Mouse (Mus musculus) liver, embryonic 13.5 days (tissue): Measurements from ENCODE around the gene Eml2. TPM values are rescaled to one million over a fixed set of nuclear protein-coding genes. Genes with fewer than 3 reads are reported as not detected.

Source experiments
- ATAC-seq: fragments of 200-750 bp; cut with Nextera tagmentation; 2 replicates; pipeline ENCODE4 v1.8.0; 2017; ENCODE audit warnings: low read depth, mild to moderate bottlenecking, moderate number of reproducible peaks, moderate library complexity
- DNase-seq: peaks from one replicate; pipeline ENCODE4 v3.0.0; 2022
- H3K27ac ChIP-seq: fragments of 300-500 bp; sonication (generic); 2 replicates; pipeline ENCODE4 v1.5.1; 2015; ENCODE audit warnings: moderate library complexity, mild to moderate bottlenecking, inconsistent platforms
- H3K27me3 ChIP-seq: fragments of 300-500 bp; sonication (generic); 2 replicates; pipeline ENCODE4 v1.6.1; 2015; ENCODE audit warnings: mild to moderate bottlenecking, inconsistent platforms
- H3K36me3 ChIP-seq: fragments of 300-500 bp; sonication (generic); 2 replicates; pipeline ENCODE4 v1.6.1; 2015; ENCODE audit warnings: mild to moderate bottlenecking, inconsistent platforms
- H3K4me1 ChIP-seq: fragments of 300-500 bp; sonication (generic); replicated peaks from 2 replicates; pipeline ENCODE4 v1.6.1; 2015; ENCODE audit warnings: inconsistent platforms
- H3K4me2 ChIP-seq: fragments of 300-500 bp; sonication (generic); 2 replicates; pipeline ENCODE4 v1.6.1; 2015; ENCODE audit warnings: inconsistent platforms, mild to moderate bottlenecking, moderate library complexity
- H3K4me3 ChIP-seq: fragments of 300-500 bp; sonication (generic); replicated peaks from 2 replicates; pipeline ENCODE4 v1.5.1; 2015; ENCODE audit warnings: mild to moderate bottlenecking, inconsistent platforms
- H3K9ac ChIP-seq: fragments of 300-500 bp; sonication (generic); 2 replicates; pipeline ENCODE4 v1.6.1; 2015; ENCODE audit warnings: mild to moderate bottlenecking, inconsistent platforms
- H3K9me3 ChIP-seq: fragments of 300-500 bp; sonication (generic); replicated peaks from 2 replicates; pipeline ENCODE4 v1.6.1; 2016; ENCODE audit warnings: inconsistent platforms
- WGBS: fragments of 180-500 bp; shearing (Covaris S2); methylation state at CpG from one replicate; pipeline ENCODE4 v1.1.7; 2015; ENCODE audit not compliant: insufficient replicate concordance; 5-methylcytosine and 5-hydroxymethylcytosine counted together
- polyA plus RNA-seq: library from polyadenylated mRNA; unstranded; fragments of >200 nt; fragmentation: Nextera tagmentation; extraction: Ambion mirVana; gene quantifications from 2 replicates; pipeline ENCODE4 v1.2.1, GENCODE M21; 2015

Gene Eml2
- polyA plus RNA-seq, 1 experiment from 2014 or later = 3.6 TPM

GRCm38 (mm10) chr7:19230041-19230580 is 53.9 kb downstream of the Eml2 start:
- Histone ChIP-seq H3K27ac (peak overlapping the region; percentile 94; the same call in 1 of the 2 replicates), H3K27me3 (no peaks in the 10 kb centered on the region), H3K9me3 (no peaks in the 10 kb centered on the region), H3K4me1 (peaks cover 64% of the 10 kb centered on the region), H3K36me3 (peaks cover 37% of the 10 kb centered on the region), H3K4me3 (peak overlapping the region; percentile 76), H3K4me2 (peak overlapping the region; percentile 83), H3K9ac (peak overlapping the region; percentile 90)
- 85% methylated on average over 2 of the region's 2 CpGs for WGBS
- DNase-seq (no peak), ATAC-seq (no peak)

- H3K4me1 ChIP-seq = peaks cover 64% of the 10 kb centered on the region
- H3K4me2 ChIP-seq = no peak overlapping the region
- 0 out of 2 replicates have a peak overlapping the region, but pooled peaks have one; percentile 18 for H3K9ac ChIP-seq
- no peaks in the 10 kb centered on the region for H3K27me3 ChIP-seq
- H3K9me3 ChIP-seq = no peaks in the 10 kb centered on the region
- 0 out of 2 replicates have a peak overlapping the region, but pooled peaks have one; percentile 7 for H3K27ac ChIP-seq
- WGBS = 92% methylated on average over 5 of the region's 5 CpGs
- DNase-seq (no peak), ATAC-seq (no peak)
- H3K4me3 ChIP-seq = no peak overlapping the region
- H3K36me3 ChIP-seq = peaks cover 29% of the 10 kb centered on the region
These were observed 54.7 kb downstream of the Eml2 start for GRCm38 (mm10) chr7:19230899-19231298.

GRCm38 (mm10) chr7:19231849-19232248 is 55.6 kb downstream of the Eml2 start:
- no peaks in the 10 kb centered on the region for H3K27me3 ChIP-seq
- H3K36me3 ChIP-seq = peaks cover 29% of the 10 kb centered on the region
- H3K4me2 ChIP-seq = no peak overlapping the region
- ATAC-seq (no peak), DNase-seq (no peak)
- 73% methylated on average over 3 of the region's 3 CpGs for WGBS
- no peaks in the 10 kb centered on the region for H3K9me3 ChIP-seq
- H3K9ac ChIP-seq = no peak overlapping the region
- H3K4me3 ChIP-seq = no peak overlapping the region
- peak overlapping the region; percentile 30; the same call in 1 of the 2 replicates for H3K27ac ChIP-seq
- H3K4me1 ChIP-seq = peaks cover 66% of the 10 kb centered on the region

- H3K9me3 ChIP-seq = no peaks in the 10 kb centered on the region
- 59% methylated on average over 5 of the region's 5 CpGs for WGBS
- H3K27me3 ChIP-seq = no peaks in the 10 kb centered on the region
- no peak overlapping the region for H3K4me3 ChIP-seq
- 0 out of 2 replicates have a peak overlapping the region, but pooled peaks have one; percentile 18 for H3K9ac ChIP-seq
- H3K27ac ChIP-seq = no peak overlapping the region
- no peak overlapping the region for H3K4me2 ChIP-seq
- peaks cover 29% of the 10 kb centered on the region for H3K36me3 ChIP-seq
- ATAC-seq (no peak), DNase-seq (no peak)
- H3K4me1 ChIP-seq = peaks cover 84% of the 10 kb centered on the region
These were observed 58.4 kb downstream of the Eml2 start for GRCm38 (mm10) chr7:19234652-19235051.

- peaks cover 84% of the 10 kb centered on the region for H3K4me1 ChIP-seq
- no peak overlapping the region for H3K4me3 ChIP-seq
- no peak overlapping the region for H3K4me2 ChIP-seq
- DNase-seq = no peak
- no peaks in the 10 kb centered on the region for H3K27me3 ChIP-seq
- H3K9ac ChIP-seq = 0 out of 2 replicates have a peak overlapping the region, but pooled peaks have one; percentile 18
- no peak overlapping the region for H3K27ac ChIP-seq
- peaks cover 29% of the 10 kb centered on the region for H3K36me3 ChIP-seq
- H3K9me3 ChIP-seq = no peaks in the 10 kb centered on the region
- WGBS = 68% methylated on average over 2 of the region's 2 CpGs
- ATAC-seq = no peak
These were observed 59.0 kb downstream of the Eml2 start for GRCm38 (mm10) chr7:19235092-19235671.

GRCm38 (mm10) chr7:19236411-19236810 is 60.2 kb downstream of the Eml2 start:
- ATAC-seq (no peak), DNase-seq (no peak)
- peaks cover 26% of the 10 kb centered on the region for H3K36me3 ChIP-seq
- H3K9ac ChIP-seq = peak overlapping the region; percentile 30; the same call in 1 of the 2 replicates
- H3K27ac ChIP-seq = peak overlapping the region; percentile 81; the same call in 1 of the 2 replicates
- no peak overlapping the region for H3K4me2 ChIP-seq
- no peaks in the 10 kb centered on the region for H3K9me3 ChIP-seq
- H3K4me3 ChIP-seq = no peak overlapping the region
- WGBS = 75% methylated on average over 2 of the region's 2 CpGs
- H3K27me3 ChIP-seq = no peaks in the 10 kb centered on the region
- peaks cover 84% of the 10 kb centered on the region for H3K4me1 ChIP-seq

GRCm38 (mm10) chr7:19238344-19238743 is 62.1 kb downstream of the Eml2 start:
- DNase-seq (no peak), ATAC-seq (no peak)
- Histone ChIP-seq H3K4me1 (peaks cover 87% of the 10 kb centered on the region), H3K4me2 (no peak overlapping the region), H3K9ac (0 out of 2 replicates have a peak overlapping the region, but pooled peaks have one; percentile 47), H3K27ac (peak overlapping the region; percentile 81), H3K9me3 (no peaks in the 10 kb centered on the region), H3K36me3 (peaks cover 19% of the 10 kb centered on the region), H3K4me3 (no peak overlapping the region), H3K27me3 (no peaks in the 10 kb centered on the region)
- 93% methylated on average over 4 of the region's 4 CpGs for WGBS

GRCm38 (mm10) chr7:19239423-19239822 is 63.2 kb downstream of the Eml2 start:
- ATAC-seq = peak; percentile 87

GRCm38 (mm10) chr7:19239986-19240385 is 63.8 kb downstream of the Eml2 start:
- peak overlapping the region; percentile 59 for H3K4me2 ChIP-seq
- H3K4me1 ChIP-seq = peaks cover 95% of the 10 kb centered on the region
- ATAC-seq (peak; percentile 92), DNase-seq (no peak)
- WGBS = 4% methylated on average over 4 of the region's 4 CpGs
- H3K27me3 ChIP-seq = no peaks in the 10 kb centered on the region
- H3K27ac ChIP-seq = peak overlapping the region; percentile 91
- no peaks in the 10 kb centered on the region for H3K9me3 ChIP-seq
- H3K36me3 ChIP-seq = peaks cover 11% of the 10 kb centered on the region
- peak overlapping the region; percentile 18 for H3K4me3 ChIP-seq
- peak overlapping the region; percentile 45 for H3K9ac ChIP-seq

More at GRCm38 (mm10) chr7:19239423-19239822, 63.2 kb downstream of the Eml2 start:
- H3K4me1 ChIP-seq = peaks cover 95% of the 10 kb centered on the region
- H3K9ac ChIP-seq = peak overlapping the region; percentile 47
- H3K36me3 ChIP-seq = peaks cover 11% of the 10 kb centered on the region
- H3K4me2 ChIP-seq = peak overlapping the region; percentile 59
- peak; percentile 72 for DNase-seq
- H3K27me3 ChIP-seq = no peaks in the 10 kb centered on the region
- 0% methylated on average over 1 of the region's 1 CpGs for WGBS
- H3K27ac ChIP-seq = peak overlapping the region; percentile 91
- H3K9me3 ChIP-seq = no peaks in the 10 kb centered on the region
- H3K4me3 ChIP-seq = peak overlapping the region; percentile 18

GRCm38 (mm10) chr7:19240905-19241463 is 64.8 kb downstream of the Eml2 start:
- H3K9ac ChIP-seq = peak overlapping the region; percentile 56
- no peak overlapping the region for H3K4me3 ChIP-seq
- H3K36me3 ChIP-seq = peaks cover 21% of the 10 kb centered on the region
- H3K4me1 ChIP-seq = peaks cover 95% of the 10 kb centered on the region
- H3K27me3 ChIP-seq = no peaks in the 10 kb centered on the region
- H3K4me2 ChIP-seq = peak overlapping the region; percentile 59
- H3K9me3 ChIP-seq = no peaks in the 10 kb centered on the region
- H3K27ac ChIP-seq = peak overlapping the region; percentile 91
- WGBS = 84% methylated on average over 8 of the region's 8 CpGs
- no peak for ATAC-seq
- DNase-seq = no peak

GRCm38 (mm10) chr7:19242005-19242404 is 65.8 kb downstream of the Eml2 start:
- DNase-seq (no peak), ATAC-seq (no peak)
- no peaks in the 10 kb centered on the region for H3K9me3 ChIP-seq
- no peak overlapping the region for H3K4me3 ChIP-seq
- no peaks in the 10 kb centered on the region for H3K27me3 ChIP-seq
- peak overlapping the region; percentile 91 for H3K27ac ChIP-seq
- peaks cover 27% of the 10 kb centered on the region for H3K36me3 ChIP-seq
- WGBS = 81% methylated on average over 1 of the region's 1 CpGs
- no peak overlapping the region for H3K9ac ChIP-seq
- H3K4me2 ChIP-seq = no peak overlapping the region
- H3K4me1 ChIP-seq = peaks cover 95% of the 10 kb centered on the region
